Mouse (Mus musculus) kidney, adult 2 months (tissue): ENCODE data around the gene Aspscr1.

Experiments used
- CTCF ChIP-seq: fragments of 200-500 bp; conservative IDR thresholded peaks from 2 replicates; pipeline ENCODE4 v1.5.1; 2011; ENCODE audit warnings: low read depth, mild to moderate bottlenecking, control low read depth, low read length, moderate library complexity, mixed read lengths; ENCODE audit not compliant: insufficient read depth, insufficient read length
- POLR2A ChIP-seq: fragments of 200-500 bp; IDR thresholded peaks from one replicate; pipeline ENCODE4 v1.6.1; 2011; ENCODE audit warnings: low read depth, low read length, control low read depth

DNA sequence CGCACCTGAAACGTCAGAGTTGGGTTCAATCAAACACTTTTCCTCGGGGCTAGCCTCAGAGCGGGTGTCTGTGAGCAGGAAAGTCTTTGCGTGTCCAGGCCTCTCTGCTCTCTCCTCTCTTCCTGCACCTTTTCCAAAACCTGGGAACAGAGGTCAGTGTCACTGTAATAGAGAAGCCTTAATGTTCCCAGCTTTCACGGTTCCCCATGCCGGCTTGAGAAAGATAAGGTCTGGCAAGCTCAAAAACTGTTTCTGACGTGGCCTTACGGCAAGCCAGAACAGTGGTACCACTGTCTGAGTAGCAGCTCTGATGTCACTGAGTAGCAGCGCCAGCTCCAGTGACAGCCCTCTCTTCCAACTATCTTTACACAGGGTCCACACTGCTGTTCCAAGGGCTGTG lies 41.8 kb downstream of the Aspscr1 start:
- TF ChIP-seq CTCF (no peak), POLR2A (no peak)
